Mouse (Mus musculus) skeletal muscle tissue, adult 2 months (tissue): ENCODE measurements around the gene Fmc1.
A peak's percentile ranks its signal among the peaks of the same experiment; 100 is the strongest.
"Not testable (repeated sequence)": the region's sequence is repeated elsewhere in the genome, so short reads cannot be mapped to it uniquely, and the experiment has no call there.

Experiments
- DNase-seq: peaks from one replicate; pipeline ENCODE4 v3.0.0-alpha.2; 2012; ENCODE audit warnings: low read depth, low spot score

Fmc1 gene

GRCm38 (mm10) chr6:38533428-38534405, at the start of gene Fmc1:
Gene Fmc1, plus strand, starts transcription at chr6:38533502.
- peak; percentile 100 for DNase-seq

- DNase-seq: peak; percentile 14
Measured at GRCm38 (mm10) chr6:38492550-38492949, 40.8 kb upstream of the Fmc1 start.

GRCm38 (mm10) chr6:38495641-38496040, 37.7 kb upstream of the Fmc1 start:
- no peak for DNase-seq

GRCm38 (mm10) chr6:38512096-38512495, 21.2 kb upstream of the Fmc1 start:
- no peak for DNase-seq

GRCm38 (mm10) chr6:38512830-38513229, 20.5 kb upstream of the Fmc1 start:
- no peak for DNase-seq

- no peak for DNase-seq
Measured at GRCm38 (mm10) chr6:38515201-38515600, 18.1 kb upstream of the Fmc1 start.

GRCm38 (mm10) chr6:38523851-38524250, 9.5 kb upstream of the Fmc1 start:
- no peak for DNase-seq

- no peak for DNase-seq
Measured at GRCm38 (mm10) chr6:38531211-38531820, 2.0 kb upstream of the Fmc1 start.

- DNase-seq: no peak
Measured at GRCm38 (mm10) chr6:38532500-38533420, 542 bp upstream of the Fmc1 start.

- DNase-seq: peak; percentile 96
Measured at GRCm38 (mm10) chr6:38534640-38535365, 1.5 kb downstream of the Fmc1 start.

- DNase-seq: no peak
Measured at GRCm38 (mm10) chr6:38535366-38535690, 2.0 kb downstream of the Fmc1 start.

GRCm38 (mm10) chr6:38535788-38536187, 2.5 kb downstream of the Fmc1 start:
- no peak for DNase-seq

- not testable (repeated sequence) for DNase-seq
Measured at GRCm38 (mm10) chr6:38544141-38544540, 10.8 kb downstream of the Fmc1 start.

GRCm38 (mm10) chr6:38547005-38547404, 13.7 kb downstream of the Fmc1 start:
- not testable (repeated sequence) for DNase-seq

- DNase-seq: no peak
Measured at GRCm38 (mm10) chr6:38547707-38548106, 14.4 kb downstream of the Fmc1 start.

GRCm38 (mm10) chr6:38548595-38548994, 15.3 kb downstream of the Fmc1 start:
- DNase-seq: not testable (repeated sequence)

GRCm38 (mm10) chr6:38549840-38550239, 16.5 kb downstream of the Fmc1 start:
- not testable (repeated sequence) for DNase-seq

- DNase-seq: peak; percentile 82
Measured at GRCm38 (mm10) chr6:38550250-38551061, 17.2 kb downstream of the Fmc1 start.

- peak; percentile 100 for DNase-seq
Measured at GRCm38 (mm10) chr6:38551062-38551988, 18.0 kb downstream of the Fmc1 start, which contains the start of gene Luc7l2. Gene Luc7l2, plus strand, starts transcription at chr6:38551334.
